Mouse (Mus musculus) mouse embryonic stem cell (cell line): Measurements from ENCODE around the gene Sys1.

Source experiments
- in situ Hi-C, 2 experiments: fragments of 300-500 bp; cut with MboI; formaldehyde crosslinking; loops; 1 replicate in 1 of 2; 3 replicates in 1 of 2; pipeline ENCODE4 v1.14.3; 2019 to 2020; ENCODE audit warnings: low sequenced_read_pairs in 2 of 2, low pct_unique_long_range_greater_than_20kb in 1 of 2, mixed read lengths in 1 of 2; ENCODE audit not compliant: unreplicated experiment in 1 of 2

Sys1 gene

GRCm38 (mm10) chr2:164445399-164446085, 11.2 kb upstream of the Sys1 start:
- in situ Hi-C loops, result no loop called here

DNA sequence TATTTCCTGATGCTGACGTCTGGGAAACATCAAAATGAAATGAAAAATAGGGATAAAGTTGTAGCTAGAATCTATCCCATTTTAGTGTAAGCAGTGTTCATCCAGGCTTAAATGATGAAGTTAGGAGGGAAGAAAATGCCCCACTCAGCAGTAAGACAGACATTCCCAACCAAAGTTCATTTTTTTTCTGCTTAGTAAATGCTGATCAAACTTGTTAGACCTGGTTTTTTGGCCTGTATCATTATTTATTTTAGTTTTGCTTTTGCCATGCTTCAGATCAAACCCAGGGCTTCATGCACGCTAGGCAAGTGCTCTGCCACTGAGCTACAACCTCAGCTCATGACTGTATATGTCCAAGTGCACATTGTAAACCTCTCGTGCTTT, 10.7 kb upstream of the Sys1 start:
- in situ Hi-C loops, result no loop called here

GRCm38 (mm10) chr2:164448140-164448539, 8.6 kb upstream of the Sys1 start:
- in situ Hi-C loops, result no loop called here

DNA sequence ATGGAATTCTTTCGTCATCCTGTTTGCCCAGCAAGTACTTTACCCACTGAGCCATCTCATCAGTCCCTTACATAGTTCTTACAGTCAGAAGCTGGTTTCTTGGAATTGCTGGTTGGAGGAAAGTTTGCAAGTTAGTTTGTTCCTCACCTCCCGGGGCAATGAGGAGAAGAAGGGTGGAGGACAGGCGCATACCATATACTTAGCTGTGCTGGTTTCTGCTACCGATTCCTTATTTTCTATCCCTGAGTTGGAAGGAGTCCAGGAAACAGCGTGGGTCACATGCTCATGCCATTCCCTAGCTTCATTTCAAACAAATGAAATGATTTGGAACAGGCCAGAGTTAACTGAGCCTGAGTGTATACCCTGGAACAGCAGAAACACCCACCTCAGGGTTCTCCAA, 7.8 kb upstream of the Sys1 start:
- in situ Hi-C loops, result no loop called here

GRCm38 (mm10) chr2:164449341-164450042, 7.3 kb upstream of the Sys1 start:
- in situ Hi-C loops, result no loop called here

- in situ Hi-C loops, result no loop called here
Measured at GRCm38 (mm10) chr2:164452000-164452676, 4.6 kb upstream of the Sys1 start.

DNA sequence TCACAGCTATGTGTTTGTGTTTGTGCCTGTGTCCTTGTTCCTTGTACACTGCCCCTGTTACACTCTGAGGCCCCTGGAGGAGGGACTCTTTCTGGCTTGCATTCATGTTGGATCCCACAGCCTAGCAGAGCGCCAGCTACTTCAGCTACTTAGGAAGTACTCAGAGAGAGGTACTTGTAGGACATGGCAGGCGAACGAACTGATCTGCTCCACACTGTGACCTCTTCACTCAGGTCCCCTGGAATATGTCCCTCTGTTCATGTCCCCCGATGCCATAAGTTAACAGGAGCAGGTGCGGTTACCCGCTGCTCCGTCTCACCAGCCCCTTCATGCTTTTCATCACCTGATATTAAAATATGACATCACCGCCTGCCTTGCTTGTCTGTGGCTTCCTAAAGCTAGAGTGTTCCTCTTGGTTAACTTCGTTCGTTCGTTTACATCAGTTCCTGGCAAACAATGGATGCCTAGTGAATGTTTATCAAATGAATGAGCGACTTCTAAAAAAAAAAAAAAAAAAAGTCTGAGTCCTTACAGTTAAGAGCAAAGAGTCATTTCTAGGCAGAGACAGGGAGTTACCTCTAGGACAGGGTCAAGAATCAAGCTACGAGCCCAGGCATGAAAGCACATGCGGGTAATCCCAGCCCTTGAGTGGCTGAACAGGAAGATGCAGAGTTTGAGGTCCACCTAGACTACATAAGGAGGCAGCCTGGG, 3.6 kb upstream of the Sys1 start:
- in situ Hi-C loops, result no loop called here

- in situ Hi-C loops, result no loop called here
Measured at GRCm38 (mm10) chr2:164453887-164454500, 2.8 kb upstream of the Sys1 start.

DNA sequence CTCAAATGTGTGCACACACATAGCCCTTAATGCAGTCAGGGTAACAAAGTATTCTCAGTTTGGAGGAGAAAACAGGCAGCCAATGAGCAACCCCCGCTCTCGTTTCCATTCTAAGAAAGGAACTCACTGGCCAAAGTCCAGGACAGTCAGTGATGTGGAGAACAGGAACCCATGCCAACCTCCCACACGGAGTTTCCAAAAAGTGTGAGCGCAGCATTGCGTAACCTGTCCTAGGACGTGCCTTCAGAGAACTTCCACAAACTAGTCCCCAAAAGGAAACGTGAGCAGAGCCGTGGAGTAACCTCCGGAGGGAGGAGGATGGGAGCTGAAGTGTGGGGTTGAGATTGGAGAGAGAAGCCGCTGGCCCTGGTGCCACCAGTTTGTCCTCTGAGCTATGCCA, 1.9 kb upstream of the Sys1 start:
- in situ Hi-C loops, result loop anchor here in 1 of 2 experiments (5.0 kb wide), 1 partner anchor 38 kb away; no protein-coding TSS in a partner anchor

- in situ Hi-C loops, result loop anchor here in 1 of 2 experiments (5.0 kb wide), 1 partner anchor 38 kb away; no protein-coding TSS in a partner anchor
Measured at GRCm38 (mm10) chr2:164455421-164456190, 1.2 kb upstream of the Sys1 start.

GRCm38 (mm10) chr2:164456413-164456812, 351 bp upstream of the Sys1 start:
- in situ Hi-C loops, result loop anchor here in 1 of 2 experiments (5.0 kb wide), 1 partner anchor 39 kb away; no protein-coding TSS in a partner anchor

DNA sequence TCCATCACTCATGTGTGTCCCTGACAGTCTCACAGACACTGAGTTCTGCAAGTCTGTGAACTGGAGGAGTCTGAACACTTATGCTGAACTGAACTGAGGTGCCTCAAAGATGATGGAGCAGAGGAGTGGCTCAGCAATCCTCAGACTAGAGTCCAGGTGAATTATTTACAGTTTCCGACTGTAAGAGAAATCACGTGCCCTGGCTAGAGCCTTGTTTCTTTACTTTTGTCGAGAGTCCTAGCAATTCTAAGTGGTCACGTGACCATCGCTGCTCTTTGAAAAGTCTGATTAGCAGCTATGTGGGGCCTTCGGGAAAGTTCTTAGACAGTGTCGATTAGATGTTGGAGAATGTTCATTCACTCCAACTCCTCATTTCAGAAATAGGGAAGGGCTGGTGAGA, 1.2 kb downstream of the Sys1 start:
- in situ Hi-C loops, result loop anchor here in 1 of 2 experiments (5.0 kb wide), 1 partner anchor 41 kb away; no protein-coding TSS in a partner anchor

- in situ Hi-C loops, result loop anchor here in 1 of 2 experiments (5.0 kb wide), 1 partner anchor 41 kb away; no protein-coding TSS in a partner anchor
Measured at GRCm38 (mm10) chr2:164458535-164458934, 1.8 kb downstream of the Sys1 start.

DNA sequence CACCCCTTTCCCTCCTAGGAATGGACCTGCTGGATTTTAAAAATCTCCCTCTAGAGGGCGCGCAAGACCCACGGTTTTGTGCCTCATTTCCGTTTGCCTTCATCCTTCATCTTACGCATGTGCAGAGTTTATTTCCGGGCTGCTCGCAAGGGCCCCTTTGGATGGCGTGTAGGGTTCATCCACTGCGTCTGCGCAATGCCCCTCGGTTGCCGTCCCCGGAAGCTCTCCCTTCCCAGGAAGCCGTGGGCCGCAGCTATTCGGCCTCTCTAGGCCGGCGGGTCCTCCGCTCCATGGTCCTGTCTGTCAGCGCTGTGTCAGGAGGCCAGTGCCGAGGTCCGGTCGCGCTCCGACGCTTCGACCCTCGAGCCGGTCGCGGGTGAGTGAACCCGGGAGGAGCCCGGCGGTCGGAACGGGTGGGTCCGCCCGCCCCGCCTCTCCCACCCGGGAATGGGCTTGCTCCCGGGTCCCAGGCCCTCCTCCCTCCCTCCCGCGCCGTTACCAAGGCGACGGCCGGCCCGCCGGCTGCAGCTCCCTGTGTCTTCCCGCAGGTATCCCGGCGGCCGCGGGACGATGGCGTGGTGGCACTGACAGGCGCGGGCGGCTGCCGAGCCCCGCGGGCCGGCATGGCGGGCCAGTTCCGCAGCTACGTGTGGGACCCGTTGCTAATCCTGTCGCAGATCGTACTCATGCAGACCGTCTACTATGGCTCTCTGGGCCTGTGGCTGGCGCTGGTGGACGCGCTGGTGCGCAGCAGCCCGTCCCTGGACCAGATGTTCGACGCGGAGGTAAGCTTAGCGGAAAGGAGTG, 4.2 kb downstream of the Sys1 start, which contains the start of gene Gm20458:
Gene Gm20458, plus strand, starts transcription at position 223 of the 807 bp plus-strand sequence.
- in situ Hi-C loops, result no loop called here

GRCm38 (mm10) chr2:164465161-164465560, 8.4 kb downstream of the Sys1 start:
- in situ Hi-C loops, result no loop called here

DNA sequence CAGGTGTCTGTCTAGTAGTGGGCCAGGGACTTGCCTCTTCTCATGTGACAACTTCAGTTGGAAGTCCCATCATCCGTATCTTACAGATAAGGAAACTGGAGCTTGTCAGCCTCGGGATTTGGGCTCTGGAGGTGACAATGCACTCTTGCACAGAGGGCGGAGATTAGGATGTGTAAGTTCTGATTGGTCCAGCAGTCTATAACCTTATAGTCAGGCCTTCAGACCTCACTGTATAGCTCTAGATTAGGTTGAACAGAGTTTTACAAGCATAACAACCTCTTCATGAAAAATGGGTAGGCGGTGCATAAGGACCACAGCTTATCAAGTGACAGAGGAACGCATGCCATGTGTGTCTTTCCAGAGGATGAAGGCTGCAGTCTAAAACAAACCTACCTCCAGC, 10.0 kb downstream of the Sys1 start:
- in situ Hi-C loops, result no loop called here

- in situ Hi-C loops, result no loop called here
Measured at GRCm38 (mm10) chr2:164470254-164470653, 13.5 kb downstream of the Sys1 start.
